Mouse (Mus musculus) adrenal gland, adult 2 months (tissue): Measurements from ENCODE around the gene Abi3. TPM values are rescaled to one million over a fixed set of nuclear protein-coding genes. Genes with fewer than 3 reads are reported as not detected.
A peak's percentile ranks its signal among the peaks of the same experiment; 100 is the strongest.

ENCODE experiments used
- DNase-seq: peaks from one replicate; pipeline ENCODE4 v3.0.0; 2021
- polyA plus RNA-seq: library from polyadenylated mRNA; depleted of rRNA; stranded (reverse); fragments of >200 nt; gene quantifications from 2 replicates; pipeline ENCODE4 v1.2.3, GENCODE M21; 2012
- total RNA-seq, 2 experiments: library from RNA; stranded (reverse); gene quantifications; 2 replicates each; pipeline ENCODE4 v1.2.3; 2021

Gene Abi3
- total and polyA plus RNA-seq, 3 experiments, result 11.9 to 55.2 (median 12.3) TPM

DNA sequence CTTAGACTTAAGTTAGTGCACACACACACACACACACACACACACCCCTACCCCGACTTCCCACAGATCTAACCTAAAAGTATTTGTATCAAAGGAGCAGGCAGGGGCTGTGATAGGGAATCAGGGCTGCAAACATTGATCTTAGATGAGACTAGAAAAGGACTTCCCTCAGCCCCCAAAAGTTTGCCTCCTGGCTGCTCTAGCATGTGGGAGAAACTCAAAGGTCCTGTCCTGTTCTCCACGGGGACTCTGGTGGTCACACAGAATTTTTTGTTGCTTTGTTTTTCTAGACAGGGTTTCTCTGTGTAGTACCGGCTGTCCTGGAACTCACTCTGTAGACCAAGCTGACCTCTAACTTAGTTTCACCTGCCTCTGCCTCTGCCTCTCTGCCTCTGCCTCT is 16.7 kb downstream of the Abi3 start:
- no peak for DNase-seq

DNA sequence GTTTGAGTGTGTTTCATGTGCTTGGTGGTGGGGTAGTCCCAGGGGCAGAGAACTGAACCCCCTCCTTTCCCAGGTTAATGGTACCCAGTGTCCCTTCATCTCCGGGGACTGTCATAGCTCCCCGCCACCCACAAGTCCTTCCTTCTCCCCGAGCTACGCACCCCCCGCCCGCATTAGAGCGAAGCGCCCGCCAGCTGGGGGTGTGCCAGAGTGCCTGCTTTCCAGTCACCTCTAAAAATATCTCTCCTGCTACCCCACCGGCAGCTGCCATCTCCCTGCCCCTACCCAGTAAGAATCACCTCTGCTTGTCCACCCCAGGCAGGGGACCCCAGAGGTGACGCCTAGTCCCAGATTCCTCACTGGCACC is 17.4 kb downstream of the Abi3 start:
- peak; percentile 80 for DNase-seq

DNA sequence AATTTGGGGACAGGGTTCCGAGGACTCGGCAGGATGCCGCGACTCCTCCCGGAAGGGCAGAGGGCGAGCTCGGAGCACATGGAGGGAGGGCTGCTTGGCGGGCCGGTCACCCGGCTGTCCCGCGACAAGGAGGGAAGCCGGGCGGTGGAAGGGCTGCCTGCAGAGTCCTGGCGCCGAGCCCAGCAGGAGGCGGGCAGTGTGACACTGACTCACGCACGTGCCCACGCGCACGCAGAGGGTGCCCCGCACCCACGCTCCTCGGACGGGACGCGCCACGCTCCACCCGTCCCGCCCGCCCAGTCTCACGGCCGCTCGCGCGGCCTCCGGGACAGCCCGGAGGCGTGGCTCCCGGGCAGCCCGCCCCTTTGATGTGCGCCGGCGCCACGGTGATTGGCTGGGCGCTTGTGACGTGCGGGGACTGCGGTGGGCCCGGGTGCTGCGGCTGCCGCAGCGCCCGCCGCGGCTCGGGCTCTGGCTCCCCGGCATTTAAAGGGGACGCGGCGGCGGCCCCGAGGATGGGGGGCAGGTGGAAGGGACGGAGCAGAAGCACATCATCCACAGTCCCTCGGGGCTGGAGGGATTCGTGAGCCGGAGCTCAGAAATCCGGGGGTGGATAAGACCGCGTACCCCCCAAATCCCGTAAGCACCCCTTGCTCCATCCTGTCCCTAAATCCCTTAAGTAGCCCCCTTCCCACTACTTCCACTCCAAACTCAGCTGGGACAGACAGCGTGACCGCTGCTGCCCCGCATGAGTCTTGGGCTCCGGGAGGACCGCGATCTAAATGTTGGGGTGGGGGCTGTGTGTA is 18.0 kb downstream of the Abi3 start, which contains the start of gene Phospho1:
Gene Phospho1 (plus strand): TSS at position 429 of the 806 bp plus-strand sequence.
- DNase-seq, result peak; percentile 97

- DNase-seq, result no peak
Measured at GRCm38 (mm10) chr11:95822437-95822836, 19.8 kb downstream of the Abi3 start.

DNA sequence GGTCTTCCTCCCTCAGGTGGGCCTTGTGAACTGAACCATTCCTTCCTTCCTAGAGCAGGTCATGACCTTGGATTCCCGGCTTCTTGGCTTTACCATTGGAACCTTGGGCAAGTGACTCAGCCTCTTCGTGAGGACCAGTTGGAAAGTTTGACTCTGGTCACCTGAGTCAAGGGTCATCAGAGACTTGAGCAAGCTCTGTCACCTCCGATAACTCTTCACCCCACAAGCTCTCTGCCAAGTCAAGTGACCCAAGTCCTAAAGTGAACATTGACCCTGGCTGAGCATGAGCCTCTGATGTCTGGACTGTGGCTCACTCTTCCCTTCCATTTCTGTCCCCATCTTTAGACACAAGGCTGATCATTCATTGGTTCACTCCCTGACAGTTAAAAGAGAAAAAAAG is 20.8 kb downstream of the Abi3 start:
- DNase-seq, result no peak

DNA sequence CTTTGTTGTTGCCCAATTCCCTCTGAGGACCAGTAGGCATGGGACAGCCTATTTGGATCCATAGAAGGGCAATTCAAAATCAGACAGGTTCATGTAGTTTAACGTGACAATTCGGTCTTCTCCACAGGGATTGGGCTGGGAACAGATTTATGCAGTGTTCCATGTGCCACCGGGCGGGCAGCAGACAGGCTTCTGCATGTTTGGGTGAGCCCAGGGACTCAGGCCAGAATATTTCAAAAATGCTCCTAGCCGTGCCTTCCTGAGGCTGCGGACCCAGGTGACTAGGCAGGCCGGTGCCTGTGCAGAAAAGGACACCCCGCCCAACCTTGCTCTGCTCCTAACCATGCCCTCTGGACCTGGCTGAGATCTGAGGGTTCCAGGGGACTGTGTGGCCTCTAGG is 23.1 kb downstream of the Abi3 start:
- no peak for DNase-seq

DNA sequence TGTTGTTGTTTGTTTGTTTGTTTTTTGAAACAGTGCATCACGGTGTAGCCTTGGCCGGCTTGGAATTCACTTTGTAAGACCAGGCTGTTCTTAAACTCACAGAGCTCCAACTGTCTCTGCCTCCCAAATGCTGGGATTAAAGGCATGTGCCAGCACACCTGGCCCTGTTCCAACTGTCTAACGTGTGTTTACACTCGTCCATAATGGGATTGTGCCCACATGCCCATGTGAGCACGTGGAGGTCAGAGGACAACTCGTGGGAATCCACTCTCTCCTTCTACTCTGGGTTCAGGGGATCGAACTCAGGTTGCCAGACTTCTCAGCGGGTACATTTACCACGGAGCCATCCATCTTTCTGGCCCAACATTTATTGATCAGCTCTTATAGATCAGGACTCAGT is 26.9 kb downstream of the Abi3 start:
- no peak for DNase-seq

GRCm38 (mm10) chr11:95814857-95815256 is 27.4 kb downstream of the Abi3 start:
- DNase-seq, result no peak

GRCm38 (mm10) chr11:95814101-95814500 is 28.2 kb downstream of the Abi3 start:
- DNase-seq, result no peak

- DNase-seq, result no peak
Measured at GRCm38 (mm10) chr11:95812224-95812623, 30.1 kb downstream of the Abi3 start.

- no peak for DNase-seq
Measured at GRCm38 (mm10) chr11:95811741-95812140, 30.5 kb downstream of the Abi3 start.

DNA sequence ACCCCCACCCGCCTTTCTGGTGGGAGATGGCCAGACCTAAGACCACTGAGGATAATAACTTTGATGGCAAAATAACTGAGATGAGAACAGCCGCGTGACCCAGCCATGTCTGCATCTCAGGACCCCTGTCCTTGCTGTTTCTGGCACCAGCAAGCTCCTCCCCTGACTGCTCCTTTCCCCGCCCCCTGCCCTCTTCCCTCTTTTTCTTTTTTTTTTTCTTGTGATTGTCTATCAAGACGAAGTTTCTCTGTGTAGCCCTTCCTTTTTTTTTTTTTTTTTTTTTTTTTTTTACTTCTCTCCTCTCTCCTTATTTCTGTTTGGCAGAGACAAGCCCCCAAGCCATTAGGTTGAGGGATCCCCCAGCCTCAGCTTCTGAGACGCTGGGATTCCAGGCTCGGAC is 31.4 kb downstream of the Abi3 start:
- no peak for DNase-seq

DNA sequence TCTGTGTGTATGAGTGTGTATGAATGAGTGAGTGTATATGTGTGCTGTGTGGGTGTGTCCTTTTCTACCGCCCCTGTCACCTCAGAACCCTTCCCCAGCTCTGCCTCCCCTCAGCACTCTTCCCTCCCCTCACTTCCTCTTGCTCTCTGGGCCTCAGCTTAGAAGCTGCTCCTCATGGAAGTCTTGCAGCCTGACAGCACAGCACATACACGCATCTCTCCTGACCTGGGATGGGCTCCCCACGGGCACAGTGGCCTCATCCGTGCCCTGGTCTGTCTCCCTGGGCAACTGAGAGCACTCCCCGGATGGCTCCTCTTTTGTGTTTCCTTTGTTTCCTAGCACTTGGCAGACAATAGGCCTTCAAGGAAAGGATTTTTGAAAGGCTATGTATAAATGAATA is 32.7 kb downstream of the Abi3 start:
- no peak for DNase-seq

DNA sequence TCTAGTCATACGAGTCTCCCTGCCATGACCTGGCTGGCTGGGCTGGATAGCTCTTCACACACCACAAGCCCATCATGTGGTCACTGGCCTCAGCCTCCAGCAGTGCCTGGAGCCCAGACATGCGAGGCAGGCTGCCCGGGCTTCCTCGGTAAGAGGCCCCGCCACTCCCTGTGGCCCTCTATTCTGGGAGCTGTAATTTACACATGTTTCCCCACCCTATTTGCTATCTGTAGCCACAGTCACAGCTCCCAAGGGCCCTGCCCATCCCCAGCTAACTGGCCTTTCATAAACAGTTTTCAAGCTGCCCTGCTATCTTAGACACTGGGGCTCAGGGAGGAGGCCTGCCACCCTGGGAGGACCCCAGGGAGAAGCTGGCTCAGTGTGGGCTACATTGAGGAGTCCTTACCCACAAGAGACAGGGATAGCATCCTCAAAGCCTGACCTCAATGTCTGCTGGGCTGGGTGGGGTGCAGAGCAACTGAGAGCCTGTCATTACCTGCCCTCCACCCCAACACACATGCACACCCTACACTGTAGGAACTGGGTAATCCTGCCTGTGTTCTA is 33.7 kb downstream of the Abi3 start:
- DNase-seq, result no peak

- DNase-seq, result no peak
Measured at GRCm38 (mm10) chr11:95807884-95808283, 34.4 kb downstream of the Abi3 start.

DNA sequence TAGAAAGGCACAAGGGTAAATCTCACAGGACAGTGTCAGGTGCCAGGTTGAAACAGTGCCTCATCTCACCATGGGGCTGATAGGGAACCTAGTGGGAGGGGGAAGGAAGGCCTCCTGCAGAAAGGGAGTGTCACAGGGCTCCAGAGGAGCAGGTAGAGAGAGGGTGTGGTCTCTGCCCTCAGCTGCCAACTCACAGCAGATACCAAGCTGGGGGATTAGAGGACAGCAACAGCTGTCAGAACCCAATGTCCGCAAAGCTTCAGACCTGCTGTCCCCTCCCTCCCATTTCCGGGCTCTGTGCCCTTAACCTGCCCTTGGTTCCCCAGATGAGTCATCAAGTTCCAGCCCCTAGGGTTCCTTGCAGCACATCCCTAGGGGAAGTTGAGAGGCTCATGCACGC is 36.7 kb downstream of the Abi3 start:
- DNase-seq, result peak; percentile 86

DNA sequence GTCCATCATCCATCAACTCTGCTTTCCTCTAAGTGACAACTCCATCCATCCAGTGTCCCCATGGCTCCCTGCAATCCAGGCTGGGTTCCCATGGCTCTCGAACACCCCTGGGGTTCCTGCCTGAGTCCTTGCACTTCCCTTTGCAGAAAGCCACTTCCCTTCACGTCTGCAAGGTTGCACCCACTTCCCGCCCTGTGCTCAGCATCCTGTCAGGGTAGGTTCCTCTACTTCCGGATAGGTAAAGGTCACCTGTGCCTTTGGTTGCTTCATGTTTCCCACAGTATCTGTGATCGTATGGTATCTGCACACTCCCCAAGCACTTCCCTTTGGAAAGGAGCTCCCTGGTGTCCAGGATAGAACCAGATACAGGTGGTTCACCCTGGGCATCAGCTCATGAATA is 37.3 kb downstream of the Abi3 start:
- no peak for DNase-seq

DNA sequence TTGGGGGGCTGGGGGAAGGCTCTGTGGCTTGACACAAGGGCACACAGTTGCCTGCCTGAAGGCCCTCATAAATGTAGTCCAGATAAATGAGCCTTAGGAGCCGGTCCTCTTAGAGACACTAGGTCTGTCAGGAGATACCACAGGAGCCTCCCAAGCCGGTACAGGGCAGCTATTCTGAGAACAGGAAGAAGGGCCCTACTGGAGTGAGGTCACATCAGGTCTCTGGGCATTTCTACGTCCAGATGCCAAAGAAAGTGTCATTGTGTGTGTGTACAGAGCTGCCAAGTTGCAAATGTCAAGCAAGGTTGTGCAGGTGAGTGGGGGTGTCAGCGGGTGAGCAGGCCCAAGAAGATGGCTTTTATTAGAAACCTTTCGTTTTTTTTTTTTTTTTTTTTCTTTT is 46.7 kb downstream of the Abi3 start:
- DNase-seq, result no peak

DNA sequence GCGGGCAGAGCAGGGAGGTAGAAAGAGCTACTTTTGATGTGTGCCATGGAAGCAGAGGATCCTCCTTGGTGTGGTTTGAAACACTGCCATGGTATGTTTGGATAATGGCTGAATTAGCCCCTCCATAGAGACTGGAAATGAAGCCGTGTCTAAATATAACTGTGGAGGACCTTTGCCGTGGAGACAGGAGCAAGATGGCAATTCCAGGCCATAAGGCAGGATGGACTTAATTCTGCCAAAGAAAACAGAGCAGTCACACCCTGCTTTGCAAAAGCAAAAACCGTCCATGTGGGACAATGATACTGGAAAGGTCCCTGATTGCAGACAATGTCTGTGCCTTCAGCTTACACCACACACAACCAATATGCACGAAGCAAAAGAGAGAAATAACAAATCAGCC is 48.1 kb downstream of the Abi3 start:
- DNase-seq, result no peak

DNA sequence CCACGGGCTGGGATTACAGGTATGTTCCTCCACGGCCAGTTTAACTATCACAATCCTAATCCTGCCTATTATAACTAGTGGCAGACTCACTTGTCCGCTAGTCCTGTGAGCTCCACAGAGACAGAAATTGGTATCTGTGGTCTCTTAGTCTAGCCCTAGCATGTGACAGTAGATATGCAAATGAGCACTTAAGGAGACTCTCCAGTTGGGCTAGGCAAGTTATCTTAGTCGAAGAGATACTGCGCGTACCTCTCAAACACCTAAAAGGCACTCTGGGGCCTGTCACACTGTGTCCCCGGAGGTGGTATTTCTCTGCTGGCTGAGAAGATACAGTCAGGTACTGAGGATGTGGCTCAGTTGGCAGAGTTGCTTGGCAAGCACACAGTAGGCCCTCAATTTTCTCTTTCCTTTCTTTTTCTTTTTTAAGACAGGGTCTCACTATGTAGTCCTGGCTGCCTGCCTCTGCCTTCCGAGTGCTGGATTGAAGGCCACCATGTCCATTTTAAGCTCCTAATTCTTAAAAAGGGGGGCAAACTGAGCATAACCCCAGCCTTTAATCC is 49.2 kb downstream of the Abi3 start:
- no peak for DNase-seq

DNA sequence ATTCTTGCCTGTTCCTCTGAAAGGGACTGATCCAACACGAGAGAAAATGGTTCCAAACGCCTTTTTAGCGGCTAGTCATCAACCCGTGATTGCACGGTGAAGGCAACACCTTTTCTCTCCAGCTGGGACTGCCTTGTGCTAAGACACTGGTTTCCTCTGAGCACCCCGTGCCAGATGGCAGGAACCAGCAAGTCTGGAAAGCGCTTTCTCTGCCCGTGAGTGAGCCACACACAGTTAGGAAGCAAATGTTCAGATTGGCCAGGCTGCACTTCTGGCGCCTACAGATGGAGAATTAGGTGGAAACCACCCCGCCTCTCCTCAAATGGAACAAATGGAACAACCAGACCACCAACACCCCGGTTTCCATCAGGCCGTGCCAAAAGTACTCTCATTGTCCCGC is 50.5 kb downstream of the Abi3 start:
- DNase-seq, result no peak

GRCm38 (mm10) chr11:95789451-95789891 is 52.8 kb downstream of the Abi3 start:
- DNase-seq, result peak; percentile 65

- no peak for DNase-seq
Measured at GRCm38 (mm10) chr11:95786511-95786910, 55.8 kb downstream of the Abi3 start.

DNA sequence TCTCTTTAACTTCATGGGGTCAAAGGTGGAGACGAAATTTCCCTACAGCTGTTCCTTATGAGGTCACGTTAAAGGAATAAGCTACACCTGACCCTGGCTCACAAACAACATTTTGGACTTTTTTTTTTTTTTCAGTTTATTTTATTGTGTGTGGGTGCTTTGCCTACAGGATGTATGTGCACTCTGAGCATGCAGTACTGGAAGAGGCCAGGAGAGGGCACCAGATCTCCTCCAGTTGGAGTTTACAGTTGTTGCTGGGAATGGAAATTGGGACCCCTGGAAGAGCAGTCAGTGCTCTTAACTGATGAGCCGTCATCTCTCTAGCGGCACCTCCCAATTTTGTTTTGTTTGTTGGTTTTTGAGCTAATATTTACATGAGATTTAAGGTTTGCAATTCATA is 56.6 kb downstream of the Abi3 start:
- no peak for DNase-seq
